Mouse (Mus musculus) ZHBTc4 (cell line): ENCODE data around the gene Cstf3.

Experiments used
- DNase-seq: peaks from one replicate; pipeline ENCODE4 v3.0.0-alpha.2; 2011; ENCODE audit warnings: low read depth, low spot score

Cstf3 gene

DNA sequence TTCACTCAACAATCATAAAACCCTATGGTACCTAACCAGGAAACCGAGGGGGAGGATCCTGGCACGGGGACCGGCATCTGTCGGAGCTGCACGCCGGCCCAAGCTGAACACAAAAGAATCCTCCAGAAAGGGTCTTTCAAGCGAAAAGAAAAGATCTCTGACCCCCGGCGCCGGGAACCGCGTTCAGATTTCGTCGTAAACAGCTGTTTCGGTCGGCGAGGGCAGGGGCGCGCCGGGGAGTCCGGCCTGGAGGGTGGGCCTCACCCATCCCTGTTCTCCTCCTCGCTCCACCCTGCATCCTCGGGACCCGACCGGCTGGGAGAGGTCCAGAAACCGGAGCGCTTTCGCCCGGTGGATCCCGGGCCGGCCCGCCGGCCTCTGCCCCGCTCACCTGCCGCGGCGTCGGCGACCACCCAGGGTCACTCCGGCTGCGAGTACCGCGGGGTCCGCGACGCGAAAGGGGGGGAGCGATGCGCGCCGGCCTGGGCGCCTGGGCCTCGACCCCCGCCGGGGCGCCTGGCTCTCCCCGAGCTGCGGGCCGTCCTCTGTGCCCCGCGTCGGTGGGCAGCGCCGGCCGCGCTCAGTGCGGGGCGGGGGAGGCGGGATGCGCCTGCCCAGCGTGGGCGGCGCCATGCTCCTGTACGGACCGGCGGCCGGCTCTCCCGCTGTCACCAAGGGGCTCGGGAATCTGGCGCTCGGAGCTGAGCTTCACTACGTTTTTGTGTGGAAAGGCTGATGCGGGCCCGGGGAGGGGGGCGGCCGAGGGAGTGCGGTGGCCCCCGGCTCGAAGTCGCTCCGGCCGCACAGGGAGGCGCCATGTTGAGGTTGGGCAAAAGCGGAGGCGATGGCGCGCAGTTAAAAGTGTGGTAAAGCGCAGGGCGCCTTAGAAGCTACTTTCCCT is 121.5 kb downstream of the Cstf3 start, which contains the start of gene Tcp11l1:
Gene Tcp11l1 (minus strand): TSS at position 585 of the 901 bp plus-strand sequence.
- peak; percentile 58 for DNase-seq

DNA sequence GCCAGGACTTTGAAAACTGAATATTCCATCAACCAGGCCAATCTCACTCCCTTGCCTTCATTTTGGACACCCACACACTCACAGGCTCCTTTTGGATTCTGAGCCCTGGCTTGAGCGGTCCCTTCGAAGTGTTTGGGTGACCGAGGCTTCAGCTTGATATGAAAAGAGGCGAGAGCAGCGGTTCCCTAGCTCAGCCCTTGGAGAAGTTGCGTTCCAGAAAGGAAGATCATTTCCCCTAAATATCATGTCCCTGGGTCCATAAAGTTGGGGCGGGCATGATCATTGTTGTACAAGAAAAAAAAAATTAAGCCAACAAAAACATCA is 122.1 kb downstream of the Cstf3 start:
- DNase-seq = no peak

DNA sequence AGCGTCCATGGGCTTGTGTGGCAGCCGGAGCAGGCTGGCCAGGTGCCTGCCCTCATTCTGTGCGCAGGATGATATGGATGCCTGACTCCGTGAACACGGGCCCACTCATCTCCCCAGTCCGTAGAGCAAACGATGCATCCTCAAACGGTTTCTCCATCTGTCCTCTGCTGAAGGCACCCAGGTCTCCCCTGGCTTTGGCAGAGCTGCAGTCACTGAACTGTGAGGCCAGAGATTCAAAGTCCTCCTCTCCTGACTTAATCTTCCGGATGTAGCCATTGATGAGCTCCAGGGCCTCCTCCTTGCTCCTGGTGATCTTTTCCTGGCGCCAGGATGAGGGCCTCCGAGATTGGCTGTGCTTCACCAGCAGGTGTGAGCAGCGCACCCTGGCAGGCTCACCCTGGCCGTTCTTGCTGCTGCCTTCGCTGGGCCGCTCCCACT is 124.0 kb downstream of the Cstf3 start:
- DNase-seq = no peak
